Mouse (Mus musculus): ENCODE measurements around the gene Scai.

DNA sequence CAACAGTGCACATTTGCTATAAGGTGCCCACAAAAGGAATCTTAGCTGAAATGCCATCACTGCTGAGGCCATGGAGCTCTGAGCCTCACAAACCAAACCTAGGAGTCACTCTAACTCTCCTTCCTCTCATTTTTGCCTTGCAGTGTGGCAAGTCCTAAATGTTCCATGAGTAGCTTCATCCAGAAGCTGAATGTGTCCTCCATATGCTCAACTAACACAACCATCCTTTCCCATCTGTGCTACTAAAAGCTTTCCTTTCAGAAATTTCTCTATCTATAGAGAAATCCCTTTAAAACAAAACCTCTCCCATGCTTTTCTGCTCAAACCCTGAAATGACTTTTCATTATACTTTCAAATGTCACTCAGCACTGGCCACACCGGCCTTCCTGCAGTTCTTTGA, 158.9 kb downstream of the Scai start:
- TF ChIP-seq EP300 (optimal IDR thresholded peaks at IDR 0.05) (no peak), CTCF (IDR thresholded peaks at IDR 0.05; ENCODE audit: low read depth) (no peak)

Data from stomach, postnatal 0 days (tissue).